Mouse (Mus musculus) liver, postnatal 0 days (tissue): ENCODE data around the gene Gm42420. TPM values are rescaled to one million over a fixed set of nuclear protein-coding genes. Genes with fewer than 3 reads are reported as not detected.

Experiments used
- ATAC-seq: fragments of 200-750 bp; cut with Nextera tagmentation; 2 replicates; pipeline ENCODE4 v1.8.0; 2017; ENCODE audit warnings: mild to moderate bottlenecking, moderate library complexity
- DNase-seq: peaks from one replicate; pipeline ENCODE4 v3.0.0-alpha.2; 2016
- H3K27ac ChIP-seq: fragments of 300-500 bp; sonication (generic); 2 replicates; pipeline ENCODE4 v1.5.1; 2014; ENCODE audit warnings: antibody characterized with exemption, moderate library complexity, mild to moderate bottlenecking, low read depth
- H3K27me3 ChIP-seq: fragments of 300-500 bp; sonication (generic); 2 replicates; pipeline ENCODE4 v1.6.1; 2014; ENCODE audit warnings: low read length, control low read depth, mixed read lengths; ENCODE audit not compliant: insufficient read depth
- H3K36me3 ChIP-seq: fragments of 300-500 bp; sonication (generic); replicated peaks from 2 replicates; pipeline ENCODE4 v1.6.1; 2014; ENCODE audit warnings: mild to moderate bottlenecking, control low read depth, low read length, moderate library complexity, mixed read lengths; ENCODE audit not compliant: insufficient read depth
- H3K4me1 ChIP-seq: fragments of 300-500 bp; sonication (generic); 2 replicates; pipeline ENCODE4 v1.6.1; 2014; ENCODE audit warnings: antibody characterized with exemption, mild to moderate bottlenecking, control low read depth; ENCODE audit not compliant: insufficient read depth
- H3K4me2 ChIP-seq: fragments of 300-500 bp; sonication (generic); 2 replicates; pipeline ENCODE4 v1.6.1; 2014; ENCODE audit warnings: low read depth, mild to moderate bottlenecking, low read length, moderate library complexity, mixed read lengths
- H3K4me3 ChIP-seq: fragments of 300-500 bp; sonication (generic); 2 replicates; pipeline ENCODE4 v1.5.1; 2014; ENCODE audit warnings: low read depth, low read length
- H3K9ac ChIP-seq: fragments of 300-500 bp; sonication (generic); replicated peaks from 2 replicates; pipeline ENCODE4 v1.6.1; 2014; ENCODE audit warnings: mild to moderate bottlenecking, moderate library complexity
- H3K9me3 ChIP-seq: fragments of 300-500 bp; sonication (generic); 2 replicates; pipeline ENCODE4 v1.6.1; 2016; ENCODE audit warnings: mild to moderate bottlenecking, control low read depth, low read length, mixed read lengths
- CTCF ChIP-seq: sonication (generic); IDR thresholded peaks from 2 replicates; pipeline ENCODE4 v1.5.1; 2016; ENCODE audit warnings: antibody characterized with exemption, low read depth
- EP300 ChIP-seq: IDR thresholded peaks from 2 replicates; pipeline ENCODE4 v1.6.1; 2016; ENCODE audit warnings: antibody characterized with exemption, low read depth, mild to moderate bottlenecking
- WGBS: fragments of 180-500 bp; shearing (Covaris S2); extraction: QIAGEN DNeasy Blood & Tissue Kit; methylation state at CpG from one replicate; pipeline ENCODE4 v1.1.7; 2014; ENCODE audit not compliant: insufficient replicate concordance; 5-methylcytosine and 5-hydroxymethylcytosine counted together
- polyA plus RNA-seq: library from polyadenylated mRNA; unstranded; fragments of >200 nt; fragmentation: Nextera tagmentation; extraction: Ambion mirVana; gene quantifications from 2 replicates; pipeline ENCODE4 v1.2.1, GENCODE M21; 2015

The Gm42420 gene
- 1.2 and 1.9 TPM in 2 replicates for polyA plus RNA-seq

- Histone ChIP-seq H3K4me2 (no peak within 1 kb of the TSS), H3K36me3 (peaks cover 40% of the 10 kb centered on the region), H3K27me3 (no peaks in the 10 kb centered on the region), H3K27ac (no peak within 1 kb of the TSS), H3K9me3 (no peaks in the 10 kb centered on the region), H3K4me1 (0 out of 2 replicates have a peak, but pooled peaks cover 4% of the 10 kb centered on the region), H3K9ac (no peak within 1 kb of the TSS), H3K4me3 (no peak within 1 kb of the TSS)
- WGBS, result 72% methylated on average over 6 of the region's 6 CpGs
- DNase-seq (no peak), ATAC-seq (no peak)
- TF ChIP-seq CTCF (no peak), EP300 (no peak)
Observed at GRCm38 (mm10) chr6:39585517-39585916, at the start of gene Gm42420. Gm42420 (plus strand) TSS chr6:39585753.

DNA sequence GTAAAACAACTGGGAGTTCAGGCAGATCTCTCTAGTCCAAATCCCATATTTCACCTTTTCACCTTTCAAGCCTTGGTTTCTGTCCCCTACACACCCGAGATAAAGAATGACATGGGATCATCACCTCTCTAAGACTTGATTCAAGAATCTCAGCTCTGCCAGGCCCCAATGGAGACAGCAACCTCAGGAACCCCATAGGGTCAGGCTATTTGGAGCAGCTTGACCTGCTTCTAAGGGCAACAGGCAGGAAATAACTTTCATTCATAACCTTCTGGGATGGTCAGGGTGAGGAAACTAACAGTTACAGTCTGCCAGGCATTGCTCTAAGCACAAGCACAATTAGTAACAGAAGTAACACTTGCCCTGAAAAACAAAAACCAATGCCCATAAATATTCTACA is 48.9 kb upstream of the Gm42420 start:
- H3K9me3 ChIP-seq, result no peaks in the 10 kb centered on the region
- peaks cover 11% of the 10 kb centered on the region; the same call in 1 of the 2 replicates for H3K4me1 ChIP-seq
- WGBS, result 42% methylated on average over 1 of the region's 1 CpGs
- ATAC-seq (no peak), DNase-seq (no peak)
- no peak overlapping the region for H3K27ac ChIP-seq
- H3K4me2 ChIP-seq, result no peak overlapping the region
- H3K4me3 ChIP-seq, result no peak overlapping the region
- no peak for TF ChIP-seq EP300
- no peak for TF ChIP-seq CTCF
- no peaks in the 10 kb centered on the region for H3K36me3 ChIP-seq
- no peaks in the 10 kb centered on the region for H3K27me3 ChIP-seq
- no peak overlapping the region for H3K9ac ChIP-seq

- H3K4me1 ChIP-seq, result peaks cover 11% of the 10 kb centered on the region; the same call in 1 of the 2 replicates
- TF ChIP-seq CTCF, result no peak
- TF ChIP-seq EP300, result no peak
- no peak for DNase-seq
- no peak overlapping the region for H3K4me3 ChIP-seq
- H3K4me2 ChIP-seq, result no peak overlapping the region
- H3K27ac ChIP-seq, result no peak overlapping the region
- no peaks in the 10 kb centered on the region for H3K9me3 ChIP-seq
- no peaks in the 10 kb centered on the region for H3K27me3 ChIP-seq
- ATAC-seq, result no peak
- 82% methylated on average over 5 of the region's 5 CpGs for WGBS
- H3K9ac ChIP-seq, result no peak overlapping the region
- H3K36me3 ChIP-seq, result no peaks in the 10 kb centered on the region
Observed at GRCm38 (mm10) chr6:39537276-39537675, 48.3 kb upstream of the Gm42420 start.

- Histone ChIP-seq H3K27me3 (no peaks in the 10 kb centered on the region), H3K4me1 (peaks cover 11% of the 10 kb centered on the region; the same call in 1 of the 2 replicates), H3K9me3 (no peaks in the 10 kb centered on the region), H3K4me2 (no peak overlapping the region), H3K27ac (peak overlapping the region; percentile 5; the same call in 1 of the 2 replicates), H3K36me3 (no peaks in the 10 kb centered on the region), H3K4me3 (no peak overlapping the region), H3K9ac (no peak overlapping the region)
- TF ChIP-seq CTCF (no peak), EP300 (no peak)
- DNase-seq (no peak), ATAC-seq (no peak; the same call in 1 of the 2 replicates)
- WGBS, result 26% methylated on average over 8 of the region's 8 CpGs
Observed at GRCm38 (mm10) chr6:39538227-39538626, 47.3 kb upstream of the Gm42420 start.

- TF ChIP-seq EP300 (no peak), CTCF (no peak)
- Histone ChIP-seq H3K27me3 (no peaks in the 10 kb centered on the region), H3K36me3 (no peaks in the 10 kb centered on the region), H3K4me3 (no peak overlapping the region), H3K27ac (0 out of 2 replicates have a peak overlapping the region, but pooled peaks have one; percentile 1), H3K9me3 (no peaks in the 10 kb centered on the region), H3K4me1 (peaks cover 11% of the 10 kb centered on the region; the same call in 1 of the 2 replicates), H3K4me2 (peak overlapping the region; percentile 41), H3K9ac (no peak overlapping the region)
- DNase-seq, result peak; percentile 35
- ATAC-seq, result peak; percentile 55
- WGBS, result 16% methylated on average over 7 of the region's 7 CpGs
Observed at GRCm38 (mm10) chr6:39539679-39540155, 45.8 kb upstream of the Gm42420 start.

GRCm38 (mm10) chr6:39540563-39540962 is 45.0 kb upstream of the Gm42420 start:
- TF ChIP-seq CTCF (no peak), EP300 (no peak)
- Histone ChIP-seq H3K9ac (no peak overlapping the region), H3K4me1 (peaks cover 11% of the 10 kb centered on the region; the same call in 1 of the 2 replicates), H3K4me2 (no peak overlapping the region), H3K4me3 (no peak overlapping the region), H3K27me3 (no peaks in the 10 kb centered on the region), H3K9me3 (no peaks in the 10 kb centered on the region), H3K27ac (no peak overlapping the region), H3K36me3 (no peaks in the 10 kb centered on the region)
- ATAC-seq (no peak), DNase-seq (no peak)
- WGBS, result 47% methylated on average over 2 of the region's 2 CpGs
